Mouse (Mus musculus): ENCODE results near the gene Serpina3b. TPM values are rescaled to one million over a fixed set of nuclear protein-coding genes. Genes with fewer than 3 reads are reported as not detected.
"Not testable (repeated sequence)": the region's sequence is repeated elsewhere in the genome, so short reads cannot be mapped to it uniquely, and the experiment has no call there.

Gene Serpina3b
- polyA plus RNA-seq (2014; fragmentation: Nextera tagmentation; extraction: Ambion mirVana), result not detected in 2 replicates

GRCm38 (mm10) chr12:104127696-104128095, at the start of gene Serpina3b:
Serpina3b (plus strand) TSS chr12:104127996.
- Histone ChIP-seq H3K9me3 (ENCODE audit: control insufficient read depth, low read length) (no peaks in the 10 kb centered on the region), H3K4me1 (ENCODE audit: control insufficient read depth, insufficient read depth, low read length) (no peaks in the 10 kb centered on the region), H3K27me3 (ENCODE audit: control insufficient read depth, insufficient read depth, low read length) (no peaks in the 10 kb centered on the region), H3K9ac (replicated peaks; ENCODE audit: low read depth, low read length) (no peak within 1 kb of the TSS), H3K36me3 (ENCODE audit: control insufficient read depth, insufficient read depth, low read length) (no peaks in the 10 kb centered on the region), H3K4me3 (ENCODE audit: low read depth, low read length) (no peak within 1 kb of the TSS), H3K4me2 (ENCODE audit: low read depth, low read length) (no peak within 1 kb of the TSS), H3K27ac (ENCODE audit: low read depth, low read length) (no peak within 1 kb of the TSS)
- no peak for ATAC-seq (ENCODE audit: low read depth)
- 82% methylated on average over 5 of the region's 5 CpGs for WGBS

GRCm38 (mm10) chr12:104090119-104090518, 37.7 kb upstream of the Serpina3b start:
- 89% methylated on average over 2 of the region's 2 CpGs for WGBS
- Histone ChIP-seq H3K4me3 (ENCODE audit: low read depth, low read length) (no peak overlapping the region), H3K9ac (replicated peaks; ENCODE audit: low read depth, low read length) (no peak overlapping the region), H3K4me1 (ENCODE audit: control insufficient read depth, insufficient read depth, low read length) (no peaks in the 10 kb centered on the region), H3K36me3 (ENCODE audit: control insufficient read depth, insufficient read depth, low read length) (no peaks in the 10 kb centered on the region), H3K4me2 (ENCODE audit: low read depth, low read length) (no peak overlapping the region), H3K27me3 (ENCODE audit: control insufficient read depth, insufficient read depth, low read length) (no peaks in the 10 kb centered on the region), H3K27ac (ENCODE audit: low read depth, low read length) (no peak overlapping the region), H3K9me3 (ENCODE audit: control insufficient read depth, low read length) (no peaks in the 10 kb centered on the region)
- no peak for ATAC-seq (ENCODE audit: low read depth)

- Histone ChIP-seq H3K36me3 (ENCODE audit: control insufficient read depth, insufficient read depth, low read length) (no peaks in the 10 kb centered on the region), H3K4me2 (ENCODE audit: low read depth, low read length) (no peak overlapping the region), H3K9ac (replicated peaks; ENCODE audit: low read depth, low read length) (no peak overlapping the region), H3K4me1 (ENCODE audit: control insufficient read depth, insufficient read depth, low read length) (no peaks in the 10 kb centered on the region), H3K9me3 (ENCODE audit: control insufficient read depth, low read length) (no peaks in the 10 kb centered on the region), H3K27ac (ENCODE audit: low read depth, low read length) (no peak overlapping the region), H3K27me3 (ENCODE audit: control insufficient read depth, insufficient read depth, low read length) (no peaks in the 10 kb centered on the region), H3K4me3 (ENCODE audit: low read depth, low read length) (no peak overlapping the region)
- WGBS, result 97% methylated on average over 1 of the region's 1 CpGs
- ATAC-seq (ENCODE audit: low read depth), result no peak
Observed at GRCm38 (mm10) chr12:104091303-104091702, 36.5 kb upstream of the Serpina3b start.

GRCm38 (mm10) chr12:104100768-104101167, 27.0 kb upstream of the Serpina3b start, which contains the start of gene Serpina5:
Serpina5 (plus strand) TSS chr12:104101113.
- no peak within 1 kb of the TSS for H3K4me3 ChIP-seq (ENCODE audit: low read depth, low read length)
- H3K27ac ChIP-seq (ENCODE audit: low read depth, low read length), result no peak within 1 kb of the TSS
- no peak within 1 kb of the TSS for H3K4me2 ChIP-seq (ENCODE audit: low read depth, low read length)
- no peaks in the 10 kb centered on the region for H3K36me3 ChIP-seq (ENCODE audit: control insufficient read depth, insufficient read depth, low read length)
- no peaks in the 10 kb centered on the region for H3K9me3 ChIP-seq (ENCODE audit: control insufficient read depth, low read length)
- H3K4me1 ChIP-seq (ENCODE audit: control insufficient read depth, insufficient read depth, low read length), result no peaks in the 10 kb centered on the region
- H3K27me3 ChIP-seq (ENCODE audit: control insufficient read depth, insufficient read depth, low read length), result no peaks in the 10 kb centered on the region
- no peak within 1 kb of the TSS for H3K9ac ChIP-seq (replicated peaks; ENCODE audit: low read depth, low read length)
- 96% methylated on average over 6 of the region's 6 CpGs for WGBS
- no peak for ATAC-seq (ENCODE audit: low read depth)

GRCm38 (mm10) chr12:104105847-104106246, 21.9 kb upstream of the Serpina3b start:
- H3K9me3 ChIP-seq (ENCODE audit: control insufficient read depth, low read length), result no peaks in the 10 kb centered on the region
- ATAC-seq (ENCODE audit: low read depth), result no peak
- H3K4me2 ChIP-seq (ENCODE audit: low read depth, low read length), result no peak overlapping the region
- no peaks in the 10 kb centered on the region for H3K4me1 ChIP-seq (ENCODE audit: control insufficient read depth, insufficient read depth, low read length)
- H3K9ac ChIP-seq (replicated peaks; ENCODE audit: low read depth, low read length), result no peak overlapping the region
- no peak overlapping the region for H3K27ac ChIP-seq (ENCODE audit: low read depth, low read length)
- H3K27me3 ChIP-seq (ENCODE audit: control insufficient read depth, insufficient read depth, low read length), result no peaks in the 10 kb centered on the region
- H3K4me3 ChIP-seq (ENCODE audit: low read depth, low read length), result no peak overlapping the region
- H3K36me3 ChIP-seq (ENCODE audit: control insufficient read depth, insufficient read depth, low read length), result no peaks in the 10 kb centered on the region

GRCm38 (mm10) chr12:104106919-104107318, 20.9 kb upstream of the Serpina3b start:
- Histone ChIP-seq H3K9ac (replicated peaks; ENCODE audit: low read depth, low read length) (no peak overlapping the region), H3K36me3 (ENCODE audit: control insufficient read depth, insufficient read depth, low read length) (no peaks in the 10 kb centered on the region), H3K9me3 (ENCODE audit: control insufficient read depth, low read length) (no peaks in the 10 kb centered on the region), H3K4me2 (ENCODE audit: low read depth, low read length) (no peak overlapping the region), H3K4me3 (ENCODE audit: low read depth, low read length) (no peak overlapping the region), H3K27me3 (ENCODE audit: control insufficient read depth, insufficient read depth, low read length) (no peaks in the 10 kb centered on the region), H3K27ac (ENCODE audit: low read depth, low read length) (no peak overlapping the region), H3K4me1 (ENCODE audit: control insufficient read depth, insufficient read depth, low read length) (no peaks in the 10 kb centered on the region)
- no peak for ATAC-seq (ENCODE audit: low read depth)

- H3K27ac ChIP-seq (ENCODE audit: low read depth, low read length), result no peak overlapping the region
- H3K4me1 ChIP-seq (ENCODE audit: control insufficient read depth, insufficient read depth, low read length), result no peaks in the 10 kb centered on the region
- WGBS, result 87% methylated on average over 2 of the region's 2 CpGs
- ATAC-seq (ENCODE audit: low read depth), result no peak
- H3K4me3 ChIP-seq (ENCODE audit: low read depth, low read length), result no peak overlapping the region
- no peaks in the 10 kb centered on the region for H3K36me3 ChIP-seq (ENCODE audit: control insufficient read depth, insufficient read depth, low read length)
- no peak overlapping the region for H3K4me2 ChIP-seq (ENCODE audit: low read depth, low read length)
- H3K27me3 ChIP-seq (ENCODE audit: control insufficient read depth, insufficient read depth, low read length), result no peaks in the 10 kb centered on the region
- no peak overlapping the region for H3K9ac ChIP-seq (replicated peaks; ENCODE audit: low read depth, low read length)
- H3K9me3 ChIP-seq (ENCODE audit: control insufficient read depth, low read length), result no peaks in the 10 kb centered on the region
Observed at GRCm38 (mm10) chr12:104108507-104108906, 19.3 kb upstream of the Serpina3b start.

GRCm38 (mm10) chr12:104112333-104112732, 15.5 kb upstream of the Serpina3b start, which contains the start of gene Serpina3a:
Serpina3a (plus strand) TSS chr12:104112724.
- 93% methylated on average over 11 of the region's 11 CpGs for WGBS
- H3K27me3 ChIP-seq (ENCODE audit: control insufficient read depth, insufficient read depth, low read length); H3K36me3 ChIP-seq (ENCODE audit: control insufficient read depth, insufficient read depth, low read length): not testable (repeated sequence)

GRCm38 (mm10) chr12:104114921-104115579, 12.7 kb upstream of the Serpina3b start:
- Histone ChIP-seq H3K4me2 (ENCODE audit: low read depth, low read length) (no peak overlapping the region), H3K27me3 (ENCODE audit: control insufficient read depth, insufficient read depth, low read length) (no peaks in the 10 kb centered on the region), H3K27ac (ENCODE audit: low read depth, low read length) (no peak overlapping the region), H3K36me3 (ENCODE audit: control insufficient read depth, insufficient read depth, low read length) (no peaks in the 10 kb centered on the region), H3K4me1 (ENCODE audit: control insufficient read depth, insufficient read depth, low read length) (no peaks in the 10 kb centered on the region), H3K4me3 (ENCODE audit: low read depth, low read length) (no peak overlapping the region), H3K9me3 (ENCODE audit: control insufficient read depth, low read length) (no peaks in the 10 kb centered on the region), H3K9ac (replicated peaks; ENCODE audit: low read depth, low read length) (no peak overlapping the region)
- ATAC-seq (ENCODE audit: low read depth), result no peak
- 58% methylated on average over 3 of the region's 3 CpGs for WGBS

More at GRCm38 (mm10) chr12:104112333-104112732, 15.5 kb upstream of the Serpina3b start, which contains the start of gene Serpina3a:
- H3K4me1 ChIP-seq (ENCODE audit: control insufficient read depth, insufficient read depth, low read length); H3K27ac ChIP-seq (ENCODE audit: low read depth, low read length); ATAC-seq (ENCODE audit: low read depth); H3K4me3 ChIP-seq (ENCODE audit: low read depth, low read length); H3K9me3 ChIP-seq (ENCODE audit: control insufficient read depth, low read length); H3K9ac ChIP-seq (replicated peaks; ENCODE audit: low read depth, low read length); H3K4me2 ChIP-seq (ENCODE audit: low read depth, low read length): not testable (repeated sequence)

Measured in neural tube, embryonic 14.5 days (tissue).